Mouse (Mus musculus) embryonic facial prominence, embryonic 13.5 days (tissue): Measurements from ENCODE around the gene Arf4. TPM values are rescaled to one million over a fixed set of nuclear protein-coding genes. Genes with fewer than 3 reads are reported as not detected.

Source experiments
- ATAC-seq: fragments of 200-750 bp; cut with Nextera tagmentation; 2 replicates; pipeline ENCODE4 v1.8.0; 2017; ENCODE audit warnings: low read depth; ENCODE audit not compliant: insufficient number of reproducible peaks, insufficient read depth, low FRiP score, low TSS enrichment
- H3K27ac ChIP-seq: fragments of 300-500 bp; sonication (generic); 2 replicates; pipeline ENCODE4 v1.5.1; 2015; ENCODE audit warnings: moderate library complexity, mild to moderate bottlenecking, inconsistent platforms
- H3K27me3 ChIP-seq: fragments of 300-500 bp; sonication (generic); 2 replicates; pipeline ENCODE4 v1.6.1; 2015; ENCODE audit warnings: mild to moderate bottlenecking, inconsistent platforms
- H3K36me3 ChIP-seq: fragments of 300-500 bp; sonication (generic); 2 replicates; pipeline ENCODE4 v1.6.1; 2015; ENCODE audit warnings: mild to moderate bottlenecking, inconsistent platforms
- H3K4me1 ChIP-seq: fragments of 300-500 bp; sonication (generic); 2 replicates; pipeline ENCODE4 v1.6.1; 2015; ENCODE audit warnings: inconsistent platforms
- H3K4me2 ChIP-seq: fragments of 300-500 bp; sonication (generic); 2 replicates; pipeline ENCODE4 v1.6.1; 2015; ENCODE audit warnings: moderate library complexity, mild to moderate bottlenecking, inconsistent platforms
- H3K4me3 ChIP-seq: fragments of 300-500 bp; sonication (generic); 2 replicates; pipeline ENCODE4 v1.5.1; 2015; ENCODE audit warnings: mild to moderate bottlenecking, inconsistent platforms
- H3K9ac ChIP-seq: fragments of 300-500 bp; sonication (generic); 2 replicates; pipeline ENCODE4 v1.6.1; 2015; ENCODE audit warnings: mild to moderate bottlenecking, inconsistent platforms
- H3K9me3 ChIP-seq: fragments of 300-500 bp; sonication (generic); 2 replicates; pipeline ENCODE4 v1.6.1; 2016; ENCODE audit warnings: inconsistent platforms
- WGBS: fragments of 180-500 bp; shearing (Covaris S2); methylation state at CpG from one replicate; pipeline ENCODE4 v1.1.7; 2015; ENCODE audit warnings: mixed read lengths; 5-methylcytosine and 5-hydroxymethylcytosine counted together
- polyA plus RNA-seq: library from polyadenylated mRNA; unstranded; fragments of >200 nt; fragmentation: Nextera tagmentation; extraction: Ambion mirVana; gene quantifications from 2 replicates; pipeline ENCODE4 v1.2.1, GENCODE M21; 2015

The Arf4 gene
- 600 and 602 TPM in 2 replicates for polyA plus RNA-seq

- WGBS, result under 1% methylated on average over 83 of the region's 83 CpGs
- H3K36me3 ChIP-seq, result no peaks in the 10 kb centered on the region
- H3K27ac ChIP-seq, result peak within 1 kb of the TSS; percentile 96
- H3K9me3 ChIP-seq, result no peaks in the 10 kb centered on the region
- peak within 1 kb of the TSS; percentile 80 for H3K4me2 ChIP-seq
- peak within 1 kb of the TSS; percentile 96 for H3K9ac ChIP-seq
- peak; percentile 98 for ATAC-seq
- H3K4me1 ChIP-seq, result peaks cover 19% of the 10 kb centered on the region
- H3K27me3 ChIP-seq, result no peaks in the 10 kb centered on the region
- H3K4me3 ChIP-seq, result peak within 1 kb of the TSS; percentile 89
These were observed at the start of gene Arf4 for GRCm38 (mm10) chr14:26637851-26638707. Gene Arf4 (plus strand): TSS chr14:26638074.

DNA sequence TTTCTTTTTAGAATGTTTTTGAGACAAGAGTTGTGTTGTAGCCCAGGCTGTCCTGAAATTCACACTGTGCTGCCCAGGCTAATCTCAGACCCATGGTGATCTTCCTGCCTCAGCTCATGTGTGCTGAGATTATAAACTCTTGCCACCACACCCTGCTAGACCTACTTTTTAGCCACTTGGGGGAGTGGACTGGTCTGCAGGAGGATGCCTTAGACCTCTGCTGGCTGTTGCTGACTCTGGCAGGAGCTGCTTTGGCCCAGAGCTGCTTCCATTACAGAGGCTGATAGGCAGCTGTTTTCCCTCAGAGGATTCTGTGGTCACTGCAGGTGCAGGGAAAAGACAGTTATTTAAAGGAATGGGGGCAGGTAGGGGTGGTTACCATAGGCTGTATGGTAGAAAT, 46.5 kb upstream of the Arf4 start:
- H3K4me1 ChIP-seq, result peaks cover 8% of the 10 kb centered on the region
- no peak overlapping the region for H3K4me3 ChIP-seq
- H3K4me2 ChIP-seq, result no peak overlapping the region
- H3K27ac ChIP-seq, result no peak overlapping the region
- no peak overlapping the region for H3K9ac ChIP-seq
- peaks cover 14% of the 10 kb centered on the region for H3K36me3 ChIP-seq
- no peak for ATAC-seq
- no peaks in the 10 kb centered on the region for H3K9me3 ChIP-seq
- H3K27me3 ChIP-seq, result no peaks in the 10 kb centered on the region

- no peak overlapping the region for H3K4me2 ChIP-seq
- H3K4me1 ChIP-seq, result no peaks in the 10 kb centered on the region
- WGBS, result 82% methylated on average over 2 of the region's 2 CpGs
- H3K27me3 ChIP-seq, result no peaks in the 10 kb centered on the region
- H3K36me3 ChIP-seq, result peaks cover 33% of the 10 kb centered on the region
- no peak overlapping the region for H3K4me3 ChIP-seq
- no peaks in the 10 kb centered on the region for H3K9me3 ChIP-seq
- H3K9ac ChIP-seq, result no peak overlapping the region
- no peak overlapping the region for H3K27ac ChIP-seq
- no peak for ATAC-seq
These were observed 44.5 kb upstream of the Arf4 start for GRCm38 (mm10) chr14:26593281-26593895.

DNA sequence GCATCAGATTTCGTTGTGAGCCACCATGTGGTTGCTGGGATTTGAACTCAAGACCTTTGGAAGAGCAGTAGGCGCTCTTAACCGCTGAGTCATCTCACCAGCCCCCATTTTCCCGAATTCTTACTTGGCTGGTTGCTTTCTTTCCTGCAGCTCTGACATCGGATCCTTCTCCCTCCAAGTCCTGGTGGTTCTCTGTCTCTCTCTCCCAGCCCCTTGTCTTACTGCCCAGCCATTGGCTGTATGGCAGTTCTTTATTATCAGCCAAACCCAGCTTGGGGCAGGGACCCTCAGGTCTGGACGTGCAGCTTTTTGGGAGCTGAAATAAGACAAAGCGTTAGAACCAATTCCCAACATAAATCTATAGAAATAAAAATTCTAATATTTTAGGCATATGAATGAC, 42.7 kb upstream of the Arf4 start:
- no peaks in the 10 kb centered on the region for H3K27me3 ChIP-seq
- no peak overlapping the region for H3K27ac ChIP-seq
- H3K9me3 ChIP-seq, result no peaks in the 10 kb centered on the region
- WGBS, result 91% methylated on average over 7 of the region's 7 CpGs
- H3K4me2 ChIP-seq, result no peak overlapping the region
- peaks cover 39% of the 10 kb centered on the region for H3K36me3 ChIP-seq
- H3K9ac ChIP-seq, result no peak overlapping the region
- no peaks in the 10 kb centered on the region for H3K4me1 ChIP-seq
- ATAC-seq, result no peak
- H3K4me3 ChIP-seq, result no peak overlapping the region

- no peak overlapping the region for H3K27ac ChIP-seq
- no peak overlapping the region for H3K9ac ChIP-seq
- H3K36me3 ChIP-seq, result peaks cover 39% of the 10 kb centered on the region
- H3K4me2 ChIP-seq, result no peak overlapping the region
- H3K4me1 ChIP-seq, result no peaks in the 10 kb centered on the region
- no peak overlapping the region for H3K4me3 ChIP-seq
- no peaks in the 10 kb centered on the region for H3K9me3 ChIP-seq
- no peaks in the 10 kb centered on the region for H3K27me3 ChIP-seq
- WGBS, result 88% methylated on average over 5 of the region's 5 CpGs
- no peak for ATAC-seq
These were observed 42.0 kb upstream of the Arf4 start for GRCm38 (mm10) chr14:26595695-26596365.

GRCm38 (mm10) chr14:26605354-26605753, 32.5 kb upstream of the Arf4 start:
- H3K27ac ChIP-seq, result no peak overlapping the region
- H3K4me3 ChIP-seq, result no peak overlapping the region
- ATAC-seq, result no peak
- 92% methylated on average over 4 of the region's 4 CpGs for WGBS
- no peak overlapping the region for H3K4me2 ChIP-seq
- no peaks in the 10 kb centered on the region for H3K27me3 ChIP-seq
- peaks cover 59% of the 10 kb centered on the region for H3K36me3 ChIP-seq
- no peaks in the 10 kb centered on the region for H3K4me1 ChIP-seq
- H3K9ac ChIP-seq, result no peak overlapping the region
- H3K9me3 ChIP-seq, result no peaks in the 10 kb centered on the region

- WGBS, result 98% methylated on average over 1 of the region's 1 CpGs
- Histone ChIP-seq H3K27ac (no peak overlapping the region), H3K4me3 (no peak overlapping the region), H3K4me1 (no peaks in the 10 kb centered on the region), H3K9me3 (no peaks in the 10 kb centered on the region), H3K27me3 (no peaks in the 10 kb centered on the region), H3K4me2 (no peak overlapping the region), H3K9ac (no peak overlapping the region), H3K36me3 (peaks cover 71% of the 10 kb centered on the region)
- no peak for ATAC-seq
These were observed 28.2 kb upstream of the Arf4 start for GRCm38 (mm10) chr14:26609674-26610073.

DNA sequence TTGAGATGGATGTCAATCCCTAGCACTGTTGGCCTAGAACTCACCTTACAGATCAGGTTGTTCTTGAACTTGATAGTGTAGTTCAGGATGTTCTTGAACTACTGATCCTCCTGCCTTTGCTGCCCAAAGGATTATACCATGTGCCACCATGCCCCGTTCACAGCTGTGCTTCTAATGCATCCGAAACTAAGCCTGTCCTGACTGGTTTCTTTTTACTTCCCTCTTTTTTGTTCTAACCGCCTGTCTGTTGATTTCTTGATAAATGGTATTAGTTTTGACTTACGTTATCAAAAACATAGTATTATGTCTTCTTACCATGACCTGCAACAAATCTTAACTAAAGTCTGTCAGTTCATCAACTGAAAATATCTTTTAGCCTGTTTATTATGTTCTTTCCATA, 27.2 kb upstream of the Arf4 start:
- no peaks in the 10 kb centered on the region for H3K27me3 ChIP-seq
- no peak overlapping the region for H3K9ac ChIP-seq
- H3K4me2 ChIP-seq, result no peak overlapping the region
- no peak for ATAC-seq
- H3K27ac ChIP-seq, result no peak overlapping the region
- WGBS, result 93% methylated on average over 4 of the region's 4 CpGs
- H3K36me3 ChIP-seq, result peaks cover 65% of the 10 kb centered on the region
- H3K9me3 ChIP-seq, result no peaks in the 10 kb centered on the region
- H3K4me1 ChIP-seq, result no peaks in the 10 kb centered on the region
- no peak overlapping the region for H3K4me3 ChIP-seq

DNA sequence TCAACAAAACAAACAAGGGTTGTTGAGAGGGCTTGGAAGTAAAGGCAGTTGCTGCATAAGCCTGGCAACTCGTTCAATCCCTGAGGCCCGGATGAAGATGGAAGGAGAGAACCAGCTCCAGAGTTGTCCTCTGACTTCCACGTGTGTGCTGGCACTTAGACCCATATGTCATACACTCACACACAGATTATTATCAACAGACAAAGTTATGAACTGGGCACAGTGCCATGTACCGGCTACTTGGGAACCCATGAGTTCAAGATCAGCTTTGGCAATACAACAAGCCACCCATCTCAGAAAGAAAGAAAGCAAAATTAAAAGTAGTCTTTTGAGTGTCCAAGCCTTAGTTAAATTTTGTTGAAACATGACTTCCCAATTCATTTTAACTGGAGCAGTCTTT, 12.6 kb upstream of the Arf4 start:
- Histone ChIP-seq H3K27ac (no peak overlapping the region), H3K4me3 (no peak overlapping the region), H3K36me3 (peaks cover 90% of the 10 kb centered on the region), H3K4me2 (no peak overlapping the region), H3K27me3 (no peaks in the 10 kb centered on the region), H3K9ac (no peak overlapping the region), H3K4me1 (no peaks in the 10 kb centered on the region), H3K9me3 (no peaks in the 10 kb centered on the region)
- ATAC-seq, result no peak
- 90% methylated on average over 4 of the region's 4 CpGs for WGBS

DNA sequence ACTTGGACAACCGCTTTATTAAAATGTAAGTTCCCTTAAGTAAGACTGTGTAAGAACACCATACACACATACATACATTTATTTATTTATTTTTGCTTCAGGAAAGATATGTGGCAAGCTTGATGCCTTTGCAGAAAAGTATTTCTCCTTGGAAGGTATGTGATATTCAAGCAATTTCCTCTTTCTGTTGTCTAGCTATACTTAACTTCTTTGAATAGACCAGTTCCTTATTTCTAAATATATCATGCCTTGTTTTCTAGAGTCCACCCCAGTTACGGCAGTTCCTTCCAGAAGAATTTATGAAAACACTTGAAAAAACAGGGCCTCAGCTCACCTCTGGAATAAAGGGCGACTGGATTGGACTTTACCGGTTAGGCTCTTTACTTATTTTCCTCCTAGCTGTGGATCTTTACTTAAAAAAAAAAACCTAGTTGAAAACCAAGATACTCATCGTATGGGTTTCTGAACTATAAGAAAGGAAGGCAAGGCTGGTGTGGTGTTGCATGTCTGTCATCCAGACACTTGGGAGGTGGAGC, 11.2 kb upstream of the Arf4 start:
- Histone ChIP-seq H3K9me3 (no peaks in the 10 kb centered on the region), H3K27me3 (no peaks in the 10 kb centered on the region), H3K27ac (no peak overlapping the region), H3K4me2 (no peak overlapping the region), H3K36me3 (peaks cover 85% of the 10 kb centered on the region), H3K9ac (no peak overlapping the region), H3K4me1 (no peaks in the 10 kb centered on the region), H3K4me3 (no peak overlapping the region)
- WGBS, result 88% methylated on average over 5 of the region's 5 CpGs
- no peak for ATAC-seq

DNA sequence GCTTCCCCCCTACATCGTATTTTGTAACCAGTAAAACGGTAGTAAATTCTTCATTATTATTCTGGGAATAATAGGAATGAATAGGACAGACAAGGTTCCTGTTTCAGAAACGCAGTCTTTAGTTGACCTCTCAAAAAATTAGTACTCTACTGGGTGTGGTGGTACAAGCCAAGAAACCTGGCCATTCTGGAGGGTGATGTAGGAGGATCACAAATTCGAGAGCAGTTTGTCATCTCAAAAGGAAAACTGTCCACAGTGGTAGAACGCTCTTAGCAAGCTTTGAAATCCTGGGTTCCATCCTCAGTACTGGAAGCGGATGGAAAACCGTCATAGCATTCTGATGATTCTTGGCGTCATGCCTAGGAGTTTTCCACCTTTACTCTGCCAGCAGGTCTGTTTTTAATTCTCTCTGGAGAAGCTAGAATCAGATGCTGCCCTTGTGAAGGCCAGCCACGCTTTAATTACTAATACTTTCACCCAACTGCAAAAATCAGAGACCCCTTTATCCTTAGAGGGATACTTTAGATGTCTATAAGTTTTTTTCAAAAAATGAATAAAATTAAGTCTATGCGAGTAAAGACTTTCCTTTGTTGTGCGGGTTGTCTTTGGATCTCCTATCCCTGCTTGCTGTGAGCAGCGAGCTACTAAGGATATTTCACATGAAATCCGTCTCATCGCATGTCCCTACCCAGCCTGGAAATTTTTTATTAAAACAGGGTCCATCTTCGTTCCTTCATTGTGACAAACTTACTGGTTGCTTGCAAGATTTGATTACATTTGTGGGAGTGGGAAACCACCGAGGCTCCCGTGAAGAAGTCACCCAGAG, 636 bp upstream of the Arf4 start:
- H3K36me3 ChIP-seq, result peaks cover 7% of the 10 kb centered on the region
- H3K27me3 ChIP-seq, result no peaks in the 10 kb centered on the region
- H3K4me2 ChIP-seq, result peak overlapping the region; percentile 80
- peak overlapping the region; percentile 96 for H3K9ac ChIP-seq
- ATAC-seq, result no peak
- H3K9me3 ChIP-seq, result no peaks in the 10 kb centered on the region
- peak overlapping the region; percentile 89 for H3K4me3 ChIP-seq
- 18% methylated on average over 17 of the region's 17 CpGs for WGBS
- H3K27ac ChIP-seq, result peak overlapping the region; percentile 96
- peaks cover 19% of the 10 kb centered on the region for H3K4me1 ChIP-seq
